Mouse (Mus musculus) adrenal gland, adult 10 weeks (tissue): ENCODE data around the gene Pik3r4. TPM values are rescaled to one million over a fixed set of nuclear protein-coding genes. Genes with fewer than 3 reads are reported as not detected.

Experiments used
- polyA plus RNA-seq: library from polyadenylated mRNA; stranded (reverse); fragments of 350-450 nt; fragmentation: Illumina TruSeq; extraction: RNeasy Lipid Tissue Mini Kit (QIAGEN cat#74804); gene quantifications from one replicate; pipeline ENCODE4 v1.2.3, GENCODE M21; 2014; ENCODE audit warnings: low read depth, low replicate concordance

The Pik3r4 gene
- polyA plus RNA-seq = 18.0 TPM

DNA sequence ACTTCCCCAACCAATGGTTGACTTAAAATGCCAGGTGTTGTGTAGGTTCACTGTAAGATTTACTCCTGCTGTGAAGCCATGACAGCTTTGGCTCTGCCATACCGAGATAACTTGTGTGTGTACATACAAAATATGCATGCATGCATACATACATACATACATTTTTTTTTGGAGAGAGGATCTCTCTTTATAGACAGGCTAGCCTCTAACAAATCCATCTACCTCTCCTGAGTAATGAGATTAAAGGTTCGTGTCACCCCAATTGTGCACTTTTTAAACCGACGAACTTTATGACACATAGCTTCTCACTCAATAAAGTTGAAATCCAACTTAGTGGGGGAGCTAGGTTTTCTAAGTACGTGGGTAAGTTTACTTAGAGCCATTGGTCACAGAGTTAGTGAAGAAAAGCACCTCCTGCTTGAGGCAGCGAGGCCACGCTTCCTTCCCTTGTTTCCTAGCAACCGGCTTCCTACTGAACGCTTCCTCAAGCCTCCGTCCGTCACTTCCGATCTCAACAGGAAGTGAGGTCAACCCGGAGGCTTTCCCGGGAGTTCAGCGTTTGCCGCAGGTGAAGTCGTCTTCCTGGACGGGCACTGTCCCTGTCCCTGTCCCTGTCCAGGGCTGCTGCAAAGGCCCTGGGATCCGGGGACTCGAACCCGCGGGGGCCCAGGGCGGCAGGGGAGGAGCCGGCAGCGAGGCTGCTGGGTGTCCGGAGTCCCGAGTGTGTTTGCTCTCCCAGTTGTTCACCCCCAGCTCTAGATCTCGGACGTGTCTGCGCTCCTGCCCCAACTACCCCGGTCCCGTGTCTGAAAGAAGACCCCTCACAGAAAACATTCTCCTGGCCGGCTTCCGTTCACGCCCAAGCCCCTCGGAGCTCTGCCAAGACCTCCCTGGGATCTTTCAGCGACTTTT is at the start of gene Pik3r4:
Pik3r4 (plus strand) TSS at position 519 of the 912 bp plus-strand sequence.

Other genes starting within 250 kb of the Pik3r4 start
- 20.9 TPM for gene Aste1, start 247.6 kb upstream of the Pik3r4 start, polyA plus RNA-seq
- not detected for gene Nek11, start 247.5 kb upstream of the Pik3r4 start, polyA plus RNA-seq
- gene Atp2c1, start 115.7 kb upstream of the Pik3r4 start, polyA plus RNA-seq = 127 TPM
- 0.23 TPM for gene Col6a6, start 185.2 kb downstream of the Pik3r4 start, polyA plus RNA-seq